Mouse (Mus musculus) left cerebral cortex, adult 9 months (tissue): Measurements from ENCODE around the gene Emg1.
A peak's percentile ranks its signal among the peaks of the same experiment; 100 is the strongest.

Experiments used
- DNase-seq, 2 experiments: peaks; one replicate each; pipeline ENCODE4 v3.0.0; 2022; ENCODE audit warnings: low spot score in 2 of 2

The Emg1 gene

DNA sequence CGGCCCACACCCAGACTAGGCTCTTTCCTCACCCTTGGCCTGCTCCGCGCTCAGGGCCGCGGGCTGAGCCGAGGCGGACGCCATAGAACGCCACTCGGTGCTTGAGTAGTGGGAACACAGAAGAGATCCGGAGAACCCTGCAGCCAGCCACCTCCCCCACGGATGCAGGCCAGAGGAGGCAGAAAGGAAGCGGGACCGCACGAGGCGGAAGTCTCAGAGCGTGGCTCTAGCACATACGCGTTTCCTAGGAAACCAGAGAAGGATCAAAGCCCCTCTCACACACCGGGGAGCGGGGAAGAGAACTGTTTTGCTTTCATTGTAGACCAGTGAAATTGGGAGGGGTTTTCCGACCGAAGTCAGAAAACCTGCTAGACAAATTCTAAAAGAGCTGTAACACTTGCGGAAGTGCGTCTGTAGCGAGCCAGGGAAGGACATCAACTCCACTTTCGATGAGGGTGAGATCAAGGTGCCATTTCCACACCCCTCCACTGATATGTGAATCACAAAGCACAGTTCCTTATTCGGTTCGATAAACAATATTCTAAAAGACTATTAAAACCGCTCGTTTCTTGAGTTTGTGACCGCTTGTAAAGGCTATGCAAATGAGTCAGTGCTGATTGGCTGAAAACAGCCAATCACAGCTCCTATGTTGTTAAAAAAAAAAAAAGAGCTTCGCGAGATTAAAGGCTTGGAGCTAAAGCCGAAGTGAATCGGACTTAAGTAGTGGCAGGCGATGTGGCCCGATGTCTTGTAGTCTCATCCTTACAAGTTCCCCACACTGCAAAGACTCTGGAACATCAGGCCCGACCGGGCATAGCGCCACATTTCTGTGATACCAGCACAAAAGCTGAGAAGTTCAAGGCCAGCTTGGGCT, 29.1 kb upstream of the Emg1 start, which contains the start of gene Grcc10:
TSS of gene Grcc10 (minus strand) at position 487 of the 874 bp plus-strand sequence.
- peak; percentile 84 to 92 for DNase-seq

DNA sequence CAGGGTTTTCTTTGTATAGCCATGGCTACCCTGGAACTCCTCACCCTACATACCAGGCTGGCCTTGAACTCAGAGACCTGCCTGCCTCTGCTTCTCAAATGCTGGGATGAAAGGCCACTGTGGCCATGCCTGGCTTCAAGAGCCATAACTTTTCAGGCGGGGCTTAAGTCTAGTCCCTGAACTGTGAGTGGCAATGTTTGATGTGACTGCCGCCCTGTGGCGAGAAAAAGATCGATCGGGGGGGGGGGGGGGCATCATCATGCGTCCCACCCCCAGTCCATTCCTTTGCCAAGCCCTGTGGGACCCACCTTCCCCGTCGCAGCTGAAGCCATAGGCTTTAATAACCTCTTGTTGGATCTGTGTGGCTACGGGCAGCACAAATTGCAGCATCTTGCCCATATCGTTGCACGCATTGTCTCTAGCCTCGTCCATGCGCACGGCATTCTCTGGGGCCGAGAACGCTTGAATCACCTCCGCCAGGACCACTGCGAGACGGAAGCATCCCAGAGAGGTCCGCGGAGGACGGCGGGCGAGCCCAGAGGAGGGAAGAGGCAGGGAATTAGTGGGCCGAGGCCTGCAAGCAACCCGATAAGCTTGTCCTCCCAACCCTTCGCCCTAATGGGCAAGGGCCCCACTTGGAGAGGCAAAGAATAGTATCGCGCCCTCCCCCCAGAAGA, 28.4 kb upstream of the Emg1 start:
- peak in 1 of 2 experiments; percentile 64 for DNase-seq

DNA sequence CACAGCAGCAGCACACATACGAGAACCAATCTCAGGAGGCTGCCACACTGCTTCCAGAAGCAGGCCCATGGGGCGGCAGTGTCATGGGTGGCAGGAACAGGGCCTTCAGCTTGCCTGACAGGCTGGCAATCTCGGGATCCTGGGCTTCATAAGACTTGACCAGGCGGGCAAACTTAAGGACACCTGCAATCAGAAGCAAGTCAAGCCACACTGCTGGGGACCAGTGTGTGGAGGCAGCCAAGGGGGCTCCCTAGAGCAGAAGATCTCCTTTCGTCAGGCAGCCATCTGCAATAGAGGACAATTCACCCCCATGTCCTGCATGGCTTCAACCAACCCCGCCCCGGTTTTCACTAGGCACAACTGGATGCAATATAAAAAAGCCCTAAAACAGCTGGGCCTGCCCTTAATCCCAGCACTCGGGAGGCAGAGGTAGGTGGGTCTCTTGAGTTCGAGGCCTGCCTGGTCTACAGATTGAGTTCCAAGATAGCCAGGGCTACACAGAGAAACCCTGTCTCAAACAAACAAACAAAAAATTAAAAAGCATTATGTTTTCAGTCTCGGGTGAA, 27.3 kb upstream of the Emg1 start:
- no peak for DNase-seq

DNA sequence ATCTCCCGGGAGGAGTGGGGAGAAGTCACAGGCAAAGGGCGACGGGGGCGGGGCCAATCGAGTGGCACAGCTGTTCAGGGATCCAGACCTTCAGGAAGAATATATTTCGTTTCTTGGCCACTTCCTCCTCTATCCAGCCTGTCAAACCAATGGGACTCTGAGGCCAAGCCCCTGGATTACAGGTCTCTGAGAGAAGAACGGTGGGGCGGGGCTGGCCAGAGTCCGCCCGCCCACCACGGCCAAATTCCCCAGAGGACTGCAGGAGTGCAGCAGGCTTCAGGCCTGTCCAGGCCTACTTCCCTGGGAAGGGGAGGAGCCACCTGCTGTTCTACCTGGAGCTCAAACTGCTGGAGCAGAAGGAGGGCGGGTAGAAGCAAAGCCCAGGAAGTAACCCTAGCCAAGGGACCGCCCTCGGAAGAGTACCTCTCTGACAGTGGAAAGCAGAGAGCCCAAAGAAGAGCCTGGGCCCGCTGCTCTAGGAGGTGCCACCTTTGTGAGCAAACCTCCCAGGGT, 26.6 kb upstream of the Emg1 start, which contains the start of gene Ptpn6:
TSS of gene Ptpn6 (minus strand) at position 204 of the 513 bp plus-strand sequence.
- DNase-seq: no peak

DNA sequence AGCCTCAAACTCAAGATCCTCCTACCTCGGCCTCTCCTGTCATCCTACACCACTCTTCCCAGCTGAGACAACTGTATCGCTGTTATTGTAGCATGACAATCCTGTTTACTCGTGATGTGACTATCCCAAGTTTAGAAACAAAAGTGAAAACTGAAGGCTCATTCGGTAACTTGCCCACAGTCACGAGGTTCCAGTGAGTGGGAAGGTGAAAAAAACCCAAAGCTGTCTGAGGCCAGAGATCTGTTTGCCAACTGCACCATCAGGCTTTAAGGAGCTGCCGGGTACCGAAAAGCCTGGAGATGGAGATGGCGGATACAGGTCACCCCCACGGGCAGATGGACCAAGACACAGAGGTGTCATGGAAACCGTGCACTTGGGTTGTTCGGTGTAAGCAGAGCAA, 25.1 kb upstream of the Emg1 start:
- DNase-seq: peak in 1 of 2 experiments; percentile 53

DNA sequence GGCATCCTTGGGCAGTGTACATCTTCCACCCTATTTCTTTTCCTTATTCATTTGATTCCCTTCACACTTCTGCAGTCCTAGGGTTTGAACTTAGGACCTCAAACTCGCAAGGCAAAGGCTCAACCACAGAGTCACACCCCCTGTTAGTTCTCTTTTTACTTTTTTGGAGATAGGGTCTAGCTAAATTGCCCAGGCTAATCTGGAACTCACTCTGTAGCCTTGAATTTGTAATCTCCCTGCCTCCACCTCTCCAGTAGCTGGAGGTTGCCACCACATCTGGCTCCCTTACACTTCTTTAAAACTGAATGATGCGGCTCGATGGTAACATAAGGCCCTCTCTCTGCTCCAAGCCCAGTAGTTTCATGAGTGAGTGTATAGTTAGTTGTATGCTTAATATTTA, 22.4 kb upstream of the Emg1 start:
- no peak for DNase-seq

DNA sequence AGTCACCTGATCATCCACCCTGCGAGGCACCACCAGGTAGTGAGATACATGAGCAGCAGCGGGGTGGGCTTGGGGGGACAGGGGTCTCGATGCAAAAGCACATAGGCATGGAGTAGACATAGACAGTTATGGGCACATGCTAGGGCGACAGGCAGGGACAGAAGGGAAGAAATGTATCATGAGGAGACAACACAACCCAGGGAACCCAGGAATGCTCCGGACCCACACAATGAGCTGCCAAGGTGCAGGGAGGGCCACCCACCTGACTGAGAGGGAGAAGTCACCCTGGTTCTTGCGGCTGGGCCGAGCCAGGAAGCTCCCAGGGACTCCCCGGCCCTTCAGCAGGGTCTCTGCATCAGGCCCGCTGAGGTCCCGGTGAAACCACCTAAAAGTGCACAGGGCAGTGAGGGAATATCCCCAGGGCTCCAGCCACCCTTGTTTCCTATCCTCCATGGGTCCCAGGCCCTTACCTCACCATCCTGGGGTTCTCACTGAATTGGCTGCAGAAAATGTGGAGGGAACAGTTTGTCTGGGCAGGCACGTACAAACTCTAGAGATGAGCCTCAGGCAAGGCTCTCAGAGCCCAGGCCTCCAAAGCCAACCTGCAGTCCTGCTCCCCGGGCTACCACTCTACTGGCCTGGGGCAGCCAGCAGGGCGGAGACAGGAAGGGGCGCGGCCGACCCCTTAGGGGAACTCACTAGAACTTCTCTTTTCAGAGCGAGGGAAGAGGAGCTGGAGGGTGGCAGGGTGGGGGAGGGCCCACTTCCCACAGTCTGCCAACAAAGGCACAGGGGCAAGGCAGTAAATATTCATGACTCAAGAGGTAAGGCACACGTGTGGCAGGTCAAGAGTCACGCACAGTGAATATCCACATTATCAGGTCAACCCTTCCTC, 20.7 kb upstream of the Emg1 start:
- no peak for DNase-seq

DNA sequence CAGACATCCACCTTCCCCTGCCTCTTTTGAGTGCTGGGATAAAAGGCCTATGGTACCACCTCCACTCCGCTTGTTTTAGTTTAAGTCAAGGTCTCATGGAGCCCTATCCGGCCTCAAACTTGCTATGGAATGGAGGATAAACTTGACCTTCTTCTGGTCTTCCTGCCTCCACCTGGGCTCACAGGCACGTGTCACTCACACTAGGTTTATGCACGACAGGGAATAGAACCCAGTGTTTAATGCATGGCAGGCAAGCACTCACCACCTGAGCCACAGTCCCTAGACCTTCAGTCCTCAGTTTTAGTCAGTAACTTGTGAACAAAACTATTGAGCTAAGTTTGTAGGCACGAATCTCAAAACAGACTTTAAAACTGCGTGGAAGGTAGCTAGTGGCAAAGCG, 19.1 kb upstream of the Emg1 start:
- DNase-seq: no peak

DNA sequence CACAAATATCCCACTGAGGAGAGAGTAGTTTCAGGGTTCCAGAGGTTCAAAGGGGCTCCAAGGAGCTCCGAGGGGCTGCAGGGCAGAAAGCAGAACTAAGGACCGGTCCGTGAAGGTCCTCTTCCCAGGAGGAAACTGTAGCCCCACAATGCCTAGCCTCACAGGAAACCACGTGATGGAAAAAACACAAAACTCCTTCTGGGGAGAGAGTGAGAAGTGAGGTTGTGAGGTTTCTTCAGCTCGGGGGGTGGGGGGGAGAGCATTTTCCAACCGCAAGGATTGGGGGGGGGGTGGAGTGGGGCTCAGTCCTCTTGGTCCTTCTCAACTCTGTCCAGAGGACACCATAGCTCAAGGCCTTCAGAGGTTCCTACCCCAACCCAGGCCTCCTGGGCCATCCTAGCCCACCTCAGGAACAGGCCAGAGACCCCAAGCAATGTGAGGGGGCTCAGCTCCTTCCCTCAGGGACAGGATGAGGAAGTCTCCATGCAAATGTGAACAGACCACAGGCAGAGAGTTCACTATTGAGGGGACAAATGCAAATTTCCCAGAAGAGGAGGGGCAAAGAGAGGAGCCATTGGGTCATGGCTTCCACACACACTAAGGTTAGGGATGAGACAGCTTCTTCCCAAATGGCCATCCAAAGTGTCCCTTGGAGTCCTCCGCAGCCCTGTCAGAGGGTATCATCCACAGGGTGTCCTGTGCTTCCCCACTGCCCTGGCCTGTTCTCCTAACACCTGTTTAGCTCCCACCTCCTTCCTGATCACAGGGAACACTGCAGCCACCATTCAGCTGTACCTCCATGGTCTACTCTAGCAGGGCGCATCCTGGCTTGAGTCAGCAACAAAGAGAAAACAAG, 18.1 kb upstream of the Emg1 start:
- no peak for DNase-seq

DNA sequence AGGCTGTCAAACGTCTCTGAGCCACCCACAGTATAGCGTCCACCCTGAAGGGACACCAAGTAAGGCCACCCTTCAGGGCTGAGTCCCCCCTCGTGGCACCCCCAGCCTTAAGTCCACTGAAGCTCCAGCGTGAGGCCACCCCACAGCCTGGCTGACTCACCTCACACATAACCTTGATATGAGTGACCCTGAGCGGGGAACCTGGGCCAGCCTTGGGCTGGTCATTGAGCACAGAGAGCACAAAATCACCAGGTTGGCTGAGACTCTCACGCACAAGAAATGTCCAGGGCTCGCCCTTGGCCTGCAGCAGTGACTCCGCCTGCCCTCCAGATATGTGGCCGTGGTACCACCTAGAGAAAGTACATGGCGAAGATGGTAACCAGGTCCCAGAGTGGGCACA, 16.6 kb upstream of the Emg1 start:
- DNase-seq: no peak

DNA sequence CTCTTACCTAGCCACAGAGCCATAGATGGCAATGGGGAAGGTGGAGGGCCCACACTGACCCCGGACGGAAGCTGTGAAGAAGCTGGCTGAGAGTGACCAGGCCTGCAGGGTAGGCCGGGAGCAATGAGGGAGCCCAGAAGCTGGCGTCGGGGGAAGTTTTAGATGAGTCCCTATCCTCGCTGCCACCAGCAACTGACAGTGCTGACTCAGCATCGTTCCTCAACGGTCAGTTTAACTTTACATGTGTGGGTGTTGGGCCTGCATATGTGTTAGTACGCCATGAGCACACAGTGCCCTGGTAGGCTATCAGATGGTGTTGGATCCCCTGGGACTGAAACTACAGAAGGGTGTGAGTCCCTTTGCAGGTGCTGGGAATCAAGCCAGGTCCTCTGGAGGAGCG, 12.5 kb upstream of the Emg1 start:
- no peak for DNase-seq

DNA sequence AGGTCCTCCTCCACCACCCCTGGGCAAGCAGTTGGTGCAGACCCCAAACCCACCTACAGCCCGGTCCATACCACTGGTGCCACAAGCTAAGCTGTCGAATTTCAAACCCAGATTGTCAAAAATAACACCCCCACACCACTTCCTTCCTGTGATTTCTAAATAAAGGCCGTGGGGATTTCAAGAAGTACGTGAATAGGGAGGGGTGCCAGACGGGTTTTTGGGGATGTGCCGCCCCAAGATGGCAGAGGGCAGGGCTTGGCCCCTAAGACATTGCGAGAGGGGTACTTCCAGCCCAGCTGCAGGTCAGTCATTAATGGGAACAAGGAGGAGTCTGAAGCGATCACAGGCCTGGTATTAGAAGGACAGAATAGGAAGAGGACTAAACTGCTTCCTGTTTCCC, 11.6 kb upstream of the Emg1 start:
- no peak for DNase-seq

DNA sequence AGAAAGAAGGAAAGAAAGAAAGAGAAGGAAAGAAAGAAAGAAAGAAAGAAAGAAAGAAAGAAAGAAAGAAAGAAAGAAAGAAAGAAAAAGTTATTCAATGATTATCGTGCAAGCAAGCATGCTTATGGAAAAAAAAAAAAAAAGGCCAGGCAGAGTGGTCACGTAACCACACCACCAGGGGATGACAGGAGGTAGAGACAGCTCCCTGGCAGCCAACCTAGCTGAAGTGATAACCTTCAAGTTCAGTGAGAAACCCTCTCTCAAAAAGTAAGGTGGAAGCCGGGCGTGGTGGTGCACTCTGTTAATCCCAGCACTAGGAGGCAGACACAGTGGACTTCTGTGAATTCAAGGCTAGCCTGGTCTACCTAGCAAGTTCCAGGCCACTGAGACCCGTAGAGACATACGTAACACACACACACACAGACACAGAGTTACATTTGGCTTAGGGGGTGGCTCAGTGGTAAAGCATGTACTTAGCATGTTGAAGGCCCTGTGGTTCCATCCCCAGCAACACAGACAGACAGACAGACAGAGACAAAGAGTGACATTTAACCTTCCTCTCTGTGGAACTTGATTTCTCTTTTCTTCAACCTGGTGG, 11.0 kb upstream of the Emg1 start:
- DNase-seq: no peak

DNA sequence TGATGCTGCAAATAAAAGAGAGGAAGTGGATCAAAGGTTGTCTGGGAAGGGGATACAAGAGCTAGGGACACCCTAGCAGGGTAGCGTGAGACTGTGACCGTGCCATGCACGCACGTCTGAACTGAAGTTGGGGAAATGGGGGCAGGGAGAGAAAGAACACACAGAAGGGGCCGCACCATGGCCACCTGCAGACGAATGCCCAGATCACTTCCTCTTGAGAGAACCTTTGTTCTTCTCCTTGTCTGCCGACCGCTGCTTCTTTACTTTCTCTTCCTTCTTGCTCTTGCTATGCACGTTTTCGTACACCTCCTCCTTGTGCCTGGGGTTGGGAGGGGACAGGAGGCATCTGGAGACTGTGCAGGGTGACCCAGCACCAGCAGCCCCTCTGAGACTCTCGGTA, 8.9 kb upstream of the Emg1 start:
- DNase-seq: no peak

DNA sequence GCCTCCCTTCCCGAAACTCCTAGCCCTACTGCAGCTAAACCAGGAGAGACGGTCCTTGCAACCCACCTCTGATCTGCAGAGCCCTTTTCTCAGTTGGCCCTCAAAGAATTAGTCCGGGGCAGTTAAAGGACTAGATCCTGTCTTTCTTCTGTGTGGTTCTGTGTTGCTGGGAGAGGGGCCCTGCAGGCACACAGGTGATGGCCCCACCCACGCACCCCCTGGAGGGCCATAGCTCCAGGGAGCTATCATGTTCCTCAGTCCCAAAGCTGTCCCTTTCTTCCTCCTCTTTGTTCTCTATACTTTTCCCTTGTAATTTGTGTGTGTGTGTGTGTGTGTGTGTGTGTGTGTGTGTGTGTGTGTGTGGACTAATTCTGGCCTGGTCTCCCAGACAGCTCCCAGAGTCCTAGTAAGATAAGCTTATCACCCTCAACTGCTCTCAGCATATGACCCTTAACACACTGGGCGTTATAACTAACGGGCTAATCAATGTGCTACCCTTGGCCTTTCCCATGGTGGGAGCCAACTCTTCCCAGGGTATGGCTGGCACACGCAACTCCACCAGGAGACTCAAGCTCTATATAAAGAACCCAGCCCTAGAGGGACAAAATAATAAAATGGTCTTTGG, 7.5 kb upstream of the Emg1 start:
- DNase-seq: no peak

DNA sequence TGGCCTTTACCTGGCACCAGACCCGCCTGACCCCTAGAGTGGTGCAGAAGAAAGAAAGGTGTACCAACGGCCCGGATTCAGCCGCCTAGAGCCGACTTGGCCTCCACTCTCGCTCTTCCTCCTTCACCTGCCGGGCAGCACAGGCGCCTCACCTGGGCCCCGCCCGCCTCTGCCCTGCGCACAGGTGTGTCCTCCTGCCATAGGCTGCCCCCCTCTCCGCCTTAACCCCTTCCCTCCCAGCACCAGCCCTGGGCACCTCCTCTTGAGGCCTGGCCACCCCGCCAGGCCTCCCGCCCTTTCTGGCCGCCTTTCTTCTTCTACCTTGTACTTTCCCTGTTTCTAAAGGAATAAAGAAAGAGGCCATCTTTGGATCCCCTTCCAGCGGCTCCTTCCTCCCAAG, 6.7 kb upstream of the Emg1 start:
- no peak for DNase-seq

DNA sequence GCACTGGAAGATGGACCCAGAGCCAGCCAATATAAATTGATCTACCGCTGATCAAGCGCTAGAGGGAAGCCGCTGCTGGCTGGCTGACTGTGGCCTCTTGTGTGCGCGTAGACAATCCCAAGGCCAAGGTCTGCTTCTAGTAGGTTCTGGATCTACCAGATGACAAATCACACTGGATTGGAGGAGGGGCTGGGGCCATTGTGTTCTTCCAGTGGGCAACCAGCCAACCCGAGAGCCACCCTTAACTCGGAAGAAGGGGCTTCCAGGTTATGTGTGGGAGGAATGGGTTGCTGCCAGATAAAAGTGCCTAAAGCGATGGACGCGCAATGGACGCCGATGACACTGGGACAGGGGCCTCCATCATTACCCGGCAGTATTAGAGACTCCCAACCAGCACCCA, 6.0 kb upstream of the Emg1 start:
- DNase-seq: no peak

DNA sequence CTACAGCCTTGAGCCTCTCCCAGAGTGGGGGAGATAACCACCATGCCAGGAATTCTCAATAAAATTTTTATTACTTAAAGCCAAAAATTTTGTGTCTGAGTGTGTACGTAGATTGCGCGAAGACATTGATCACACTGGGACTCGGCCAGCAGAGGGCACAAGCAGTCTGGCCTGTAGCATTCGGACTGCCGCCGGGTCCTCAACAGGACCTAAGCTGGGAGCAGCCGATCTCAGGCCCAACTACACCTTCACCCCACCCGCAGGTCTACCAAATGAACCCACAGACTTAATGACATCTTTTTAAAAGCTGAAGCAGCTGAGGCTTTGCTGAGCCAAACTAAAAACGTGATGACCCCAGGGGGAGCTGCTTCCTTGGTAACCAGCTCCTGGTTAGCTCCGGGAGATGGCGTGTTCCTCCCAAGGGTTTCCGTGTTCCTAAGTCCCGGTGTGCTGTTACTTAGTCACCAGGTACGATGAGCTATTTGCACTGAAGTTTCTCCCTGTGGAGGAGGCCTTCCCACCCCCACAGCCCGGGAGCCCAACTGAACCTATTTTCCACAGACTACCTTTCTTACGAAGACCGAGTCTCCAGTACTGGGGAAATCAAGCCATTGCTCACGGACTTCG, 5.0 kb upstream of the Emg1 start:
- peak in 1 of 2 experiments; percentile 42 for DNase-seq

DNA sequence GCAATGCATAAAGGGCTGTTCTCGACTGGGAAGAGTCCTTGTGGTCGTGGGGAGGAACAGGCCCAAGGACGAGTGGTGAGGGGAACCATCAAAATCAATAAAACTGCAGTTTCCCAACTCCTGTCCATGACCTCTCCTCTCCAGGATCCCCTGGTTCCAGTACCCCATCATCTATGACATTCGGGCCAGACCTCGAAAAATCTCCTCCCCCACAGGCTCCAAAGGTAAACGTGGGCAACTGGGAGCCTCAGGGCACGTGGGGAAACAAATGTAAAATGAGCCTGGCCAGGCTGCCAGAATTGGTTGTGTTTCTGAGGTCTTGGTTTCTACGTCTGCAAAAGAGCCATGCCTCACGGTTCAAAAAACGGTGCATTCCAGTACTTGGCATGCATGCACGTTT, 940 bp upstream of the Emg1 start:
- DNase-seq: no peak
